Mouse (Mus musculus): ENCODE results near the gene Sox4. TPM values are rescaled to one million over a fixed set of nuclear protein-coding genes. Genes with fewer than 3 reads are reported as not detected.

Gene Sox4
- polyA plus RNA-seq, 1 experiment = 28.2 TPM

DNA sequence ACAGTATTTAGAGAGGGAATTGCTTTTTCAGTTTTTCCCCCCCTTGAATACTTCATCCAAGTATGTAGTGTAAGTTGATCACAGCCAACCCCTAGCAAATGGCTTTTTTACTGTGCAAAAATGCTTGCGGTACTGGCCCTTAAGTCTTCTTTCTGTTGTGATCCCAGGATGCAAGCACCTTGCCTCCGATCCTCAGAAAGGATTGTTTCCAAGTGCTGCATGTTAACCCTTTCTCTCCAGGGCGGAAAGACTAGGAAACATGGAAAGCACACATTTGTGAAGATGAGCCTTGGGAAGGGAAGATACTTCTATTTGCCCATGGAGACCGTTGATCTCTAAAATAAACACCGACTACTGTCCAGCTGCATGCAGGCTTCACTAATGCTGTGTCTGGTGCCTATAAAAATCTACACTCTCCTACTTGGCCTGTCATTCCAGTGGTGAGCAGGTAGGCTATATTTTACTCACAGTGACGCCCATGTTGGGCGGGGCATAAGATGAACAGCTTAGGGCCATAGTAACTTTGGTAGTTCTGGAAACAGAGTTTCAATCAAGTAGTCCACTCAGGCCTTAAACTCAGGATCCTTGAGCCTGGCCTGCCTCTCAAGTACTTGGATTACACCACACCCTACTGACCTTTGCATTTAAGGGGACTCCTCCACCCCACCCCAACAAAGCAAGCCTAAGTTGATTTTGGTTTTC is 5.6 kb downstream of the Sox4 start:
- Histone ChIP-seq H3K27me3 (ENCODE audit: control insufficient read depth, insufficient read depth, insufficient read length) (no peaks in the 10 kb centered on the region), H3K36me3 (ENCODE audit: control insufficient read depth, insufficient read depth) (peaks cover 8% of the 10 kb centered on the region), H3ac (ENCODE audit: control insufficient read depth, insufficient read length) (no peak overlapping the region), H3K79me2 (ENCODE audit: control insufficient read depth, insufficient read depth) (peaks cover 37% of the 10 kb centered on the region), H3K4me2 (ENCODE audit: low read depth) (peak overlapping the region; percentile 75), H3K4me3 (peak overlapping the region; percentile 99)
- no peak for TF ChIP-seq TCF12 (IDR thresholded peaks at IDR 0.05; ENCODE audit: insufficient read depth, poor library complexity, severe bottlenecking)
- TF ChIP-seq POLR2AphosphoS2 (IDR thresholded peaks at IDR 0.05; ENCODE audit: insufficient read length, low read depth) = peak; percentile 35

DNA sequence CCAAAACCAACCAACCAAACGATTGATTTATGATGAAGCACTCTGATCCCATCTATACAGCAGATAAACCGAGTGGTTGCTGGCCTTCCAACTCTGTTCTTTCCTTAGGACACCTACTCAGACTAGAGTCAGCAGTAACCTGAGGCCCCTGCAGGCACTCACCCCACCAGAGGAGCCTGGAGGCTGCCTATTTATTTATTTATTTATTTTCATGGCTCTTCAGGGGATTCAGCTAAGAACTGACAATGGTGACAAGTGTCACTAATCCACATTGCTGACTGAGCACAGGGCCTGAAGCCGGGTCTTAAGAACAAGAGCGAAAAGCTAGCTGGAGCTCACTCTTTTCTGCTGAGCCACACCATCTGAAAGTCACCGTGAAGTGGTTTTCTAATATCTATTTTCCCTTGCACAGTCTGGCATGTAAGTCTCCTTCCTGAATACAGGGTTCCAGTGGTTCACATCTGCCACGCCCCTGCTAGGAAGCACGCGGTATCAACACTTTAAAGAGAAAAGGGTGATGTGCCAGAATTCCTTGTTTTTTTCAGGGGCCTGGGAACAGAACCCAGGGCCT is 6.9 kb downstream of the Sox4 start:
- TF ChIP-seq MAX (IDR thresholded peaks at IDR 0.05; ENCODE audit: low read depth) = no peak
- no peak for TF ChIP-seq TCF12 (IDR thresholded peaks at IDR 0.05; ENCODE audit: insufficient read depth, poor library complexity, severe bottlenecking)
- H3K4me3 ChIP-seq = no peak overlapping the region

DNA sequence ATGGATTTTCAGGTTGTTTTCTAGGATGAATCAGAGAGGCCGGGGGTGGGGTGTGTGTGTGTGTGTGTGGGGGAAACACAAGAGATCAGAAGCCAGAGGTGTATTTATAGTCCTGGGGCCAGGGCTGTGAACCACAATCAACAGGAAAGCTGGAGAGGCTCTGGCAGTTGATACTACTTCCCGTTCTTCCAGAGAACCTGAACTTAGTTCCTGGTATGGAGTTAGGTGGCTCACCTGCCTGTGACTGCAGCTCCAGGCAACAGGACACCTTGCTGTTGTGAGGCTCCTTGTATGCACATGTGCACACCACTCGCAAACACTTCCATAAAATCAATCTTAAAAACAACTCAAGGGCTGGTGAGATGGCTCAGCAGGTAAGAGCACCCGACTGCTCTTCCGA is 7.8 kb downstream of the Sox4 start:
- Histone ChIP-seq H3K4me3 (no peak overlapping the region), H3K36me3 (ENCODE audit: control insufficient read depth, insufficient read depth) (peaks cover 8% of the 10 kb centered on the region), H3K4me2 (ENCODE audit: low read depth) (no peak overlapping the region), H3K79me2 (ENCODE audit: control insufficient read depth, insufficient read depth) (peaks cover 22% of the 10 kb centered on the region), H3K27me3 (ENCODE audit: control insufficient read depth, insufficient read depth, insufficient read length) (no peaks in the 10 kb centered on the region), H3ac (ENCODE audit: control insufficient read depth, insufficient read length) (no peak overlapping the region)
- TF ChIP-seq POLR2A (IDR thresholded peaks at IDR 0.05; ENCODE audit: insufficient read length, low read depth) (no peak), CEBPB (IDR thresholded peaks at IDR 0.05; ENCODE audit: insufficient read depth, poor library complexity, severe bottlenecking) (no peak), MAX (IDR thresholded peaks at IDR 0.05; ENCODE audit: low read depth) (no peak), REST (IDR thresholded peaks at IDR 0.05; ENCODE audit: insufficient read depth, insufficient read length) (no peak), TCF3 (IDR thresholded peaks at IDR 0.05; ENCODE audit: insufficient read length, low read depth) (no peak), TCF12 (IDR thresholded peaks at IDR 0.05; ENCODE audit: insufficient read depth, poor library complexity, severe bottlenecking) (no peak), MYOD1 (IDR thresholded peaks at IDR 0.05; ENCODE audit: control insufficient read depth in 1 of 3, insufficient read length in 2 of 3, low read depth in 2 of 3) (no peak), POLR2AphosphoS2 (IDR thresholded peaks at IDR 0.05; ENCODE audit: insufficient read length, low read depth) (no peak), SRF (IDR thresholded peaks at IDR 0.05; ENCODE audit: control insufficient read depth, insufficient read length, low read depth) (no peak), MYOG (IDR thresholded peaks at IDR 0.05; ENCODE audit: control insufficient read depth in 1 of 3, insufficient read depth in 1 of 3, insufficient read length in 2 of 3, low read depth in 2 of 3) (no peak)

More for the DNA sequence above, 6.9 kb downstream of the Sox4 start:
- H3K27me3 ChIP-seq (ENCODE audit: control insufficient read depth, insufficient read depth, insufficient read length) = no peaks in the 10 kb centered on the region
- H3ac ChIP-seq (ENCODE audit: control insufficient read depth, insufficient read length) = no peak overlapping the region
- peaks cover 8% of the 10 kb centered on the region for H3K36me3 ChIP-seq (ENCODE audit: control insufficient read depth, insufficient read depth)
- no peak overlapping the region for H3K4me2 ChIP-seq (ENCODE audit: low read depth)
- H3K79me2 ChIP-seq (ENCODE audit: control insufficient read depth, insufficient read depth) = peaks cover 32% of the 10 kb centered on the region

GRCm38 (mm10) chr13:28942926-28943325 is 10.6 kb downstream of the Sox4 start:
- no peaks in the 10 kb centered on the region for H3K79me2 ChIP-seq (ENCODE audit: control insufficient read depth, insufficient read depth)
- no peak overlapping the region for H3K4me2 ChIP-seq (ENCODE audit: low read depth)
- H3K36me3 ChIP-seq (ENCODE audit: control insufficient read depth, insufficient read depth) = no peaks in the 10 kb centered on the region
- no peak for TF ChIP-seq SRF (IDR thresholded peaks at IDR 0.05; ENCODE audit: control insufficient read depth, insufficient read length, low read depth)
- no peak for TF ChIP-seq E2F4 (IDR thresholded peaks at IDR 0.05; ENCODE audit: insufficient read depth)
- no peak for TF ChIP-seq TCF12 (IDR thresholded peaks at IDR 0.05; ENCODE audit: insufficient read depth, poor library complexity, severe bottlenecking)
- no peak for TF ChIP-seq MAX (IDR thresholded peaks at IDR 0.05; ENCODE audit: low read depth)
- TF ChIP-seq POLR2A (IDR thresholded peaks at IDR 0.05; ENCODE audit: insufficient read length, low read depth) = no peak
- TF ChIP-seq REST (IDR thresholded peaks at IDR 0.05; ENCODE audit: insufficient read depth, insufficient read length) = no peak
- no peak for TF ChIP-seq MYOG (IDR thresholded peaks at IDR 0.05; ENCODE audit: control insufficient read depth in 1 of 3, insufficient read depth in 1 of 3, insufficient read length in 2 of 3, low read depth in 2 of 3)
- TF ChIP-seq TCF3 (IDR thresholded peaks at IDR 0.05; ENCODE audit: insufficient read length, low read depth) = no peak
- no peak for TF ChIP-seq POLR2AphosphoS2 (IDR thresholded peaks at IDR 0.05; ENCODE audit: insufficient read length, low read depth)
- no peak for TF ChIP-seq USF1 (IDR thresholded peaks at IDR 0.05; ENCODE audit: low read depth)
- no peak for TF ChIP-seq CEBPB (IDR thresholded peaks at IDR 0.05; ENCODE audit: insufficient read depth, poor library complexity, severe bottlenecking)
- no peak overlapping the region for H3ac ChIP-seq (ENCODE audit: control insufficient read depth, insufficient read length)
- no peaks in the 10 kb centered on the region for H3K27me3 ChIP-seq (ENCODE audit: control insufficient read depth, insufficient read depth, insufficient read length)
- no peak overlapping the region for H3K4me3 ChIP-seq

DNA sequence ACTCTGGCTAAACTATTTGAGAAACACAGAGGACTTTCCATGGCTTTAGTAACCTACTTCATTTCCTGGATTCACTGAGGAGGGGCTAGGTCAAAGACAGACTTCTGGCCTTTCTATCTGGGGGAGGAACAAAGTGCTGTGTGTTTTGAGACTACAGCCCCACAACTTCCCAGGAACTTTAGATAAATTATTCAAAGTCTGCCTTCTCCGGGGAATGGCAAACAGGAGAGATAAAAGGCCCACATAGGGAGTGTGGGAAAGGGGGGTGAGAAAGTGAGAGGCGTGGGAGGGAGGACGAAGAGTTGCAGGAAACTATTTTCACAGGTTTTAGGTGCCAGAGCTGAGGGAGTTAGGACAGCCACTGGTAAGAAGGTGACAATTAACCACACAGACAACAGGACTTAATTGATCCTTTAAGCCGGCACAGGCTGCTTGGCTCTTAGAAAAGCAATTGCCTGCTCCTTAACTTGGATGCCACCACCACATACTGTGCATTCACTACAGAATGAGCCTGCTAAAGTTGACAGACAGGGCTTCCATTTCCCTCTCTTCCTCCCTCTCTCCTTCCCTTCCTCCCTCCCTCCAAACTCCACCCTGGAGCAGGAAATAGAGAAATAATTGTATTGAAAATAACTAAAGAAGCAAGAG is 11.4 kb downstream of the Sox4 start:
- no peak overlapping the region for H3K4me3 ChIP-seq
- no peak overlapping the region for H3ac ChIP-seq (ENCODE audit: control insufficient read depth, insufficient read length)
- no peaks in the 10 kb centered on the region for H3K27me3 ChIP-seq (ENCODE audit: control insufficient read depth, insufficient read depth, insufficient read length)
- H3K79me2 ChIP-seq (ENCODE audit: control insufficient read depth, insufficient read depth) = no peaks in the 10 kb centered on the region
- no peaks in the 10 kb centered on the region for H3K36me3 ChIP-seq (ENCODE audit: control insufficient read depth, insufficient read depth)
- no peak overlapping the region for H3K4me2 ChIP-seq (ENCODE audit: low read depth)
- TF ChIP-seq TCF3 (IDR thresholded peaks at IDR 0.05; ENCODE audit: insufficient read length, low read depth) (no peak), MAX (IDR thresholded peaks at IDR 0.05; ENCODE audit: low read depth) (no peak), TCF12 (IDR thresholded peaks at IDR 0.05; ENCODE audit: insufficient read depth, poor library complexity, severe bottlenecking) (no peak), SRF (IDR thresholded peaks at IDR 0.05; ENCODE audit: control insufficient read depth, insufficient read length, low read depth) (no peak), USF1 (IDR thresholded peaks at IDR 0.05; ENCODE audit: low read depth) (no peak)
